Mouse (Mus musculus) embryo, embryonic 11 days (tissue): ENCODE data around the gene Vmn1r76.

Experiments
- DNase-seq: peaks from one replicate; pipeline ENCODE4 v3.0.0-alpha.2; 2015

The Vmn1r76 gene

DNA sequence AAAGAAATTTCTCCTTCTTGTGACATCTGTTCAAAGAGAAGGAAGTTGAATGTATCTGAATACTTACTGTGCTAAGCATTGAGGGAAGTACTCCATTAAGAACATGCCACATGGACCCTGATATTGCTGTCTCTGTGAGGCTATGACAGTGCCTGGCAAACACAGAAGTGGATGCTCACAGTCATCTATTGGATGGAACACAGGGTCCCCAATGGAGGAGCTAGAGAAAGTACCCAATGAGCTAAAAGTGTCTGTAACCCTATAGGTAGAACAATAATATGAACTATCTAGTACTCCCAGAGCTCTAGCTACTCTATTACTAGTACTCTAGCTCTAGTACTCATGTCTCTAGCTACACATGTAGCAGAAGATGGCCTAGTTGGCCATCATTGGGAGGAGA lies at the start of gene Vmn1r76:
TSS of gene Vmn1r76 (minus strand) at position 101 of the 400 bp plus-strand sequence.
- no peak for DNase-seq

- no peak for DNase-seq
Observed at GRCm38 (mm10) chr7:11972611-11973010, 34.6 kb upstream of the Vmn1r76 start.

DNA sequence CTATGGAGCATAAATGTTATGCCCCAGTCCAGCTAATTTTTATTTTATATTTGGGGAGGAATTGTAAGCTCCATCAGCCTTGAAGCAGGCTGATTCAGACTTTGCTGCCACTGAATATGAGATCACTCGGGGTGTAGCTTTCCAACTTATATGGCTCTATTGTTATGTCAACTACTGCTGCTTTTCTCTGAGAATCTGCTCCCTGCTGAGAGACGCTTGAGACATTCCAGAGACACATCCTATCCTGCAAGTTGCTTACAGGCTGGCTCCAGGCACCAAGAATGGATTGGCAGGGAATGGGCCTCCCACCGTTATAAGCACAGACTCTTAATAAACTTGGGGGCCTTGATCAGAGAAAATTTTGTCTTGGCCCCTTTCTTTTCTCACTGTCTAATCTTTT lies 10.0 kb upstream of the Vmn1r76 start:
- no peak for DNase-seq

GRCm38 (mm10) chr7:11874330-11874729 lies 63.7 kb downstream of the Vmn1r76 start, which contains the start of gene Vmn1r75:
Gene Vmn1r75 (plus strand): TSS chr7:11874630.
- no peak for DNase-seq
